Mouse (Mus musculus): ENCODE measurements at regions not wholly inside any gene's neighbourhood (a gene's known extent, or its start where the extent isn't known, plus 50 kb on each side); places are given as distances from the start of the nearest gene placed in this dataset.
A peak's percentile ranks its signal among the peaks of the same experiment; 100 is the strongest.

GRCm38 (mm10) chr2:63920997-63921396 is 176.8 kb downstream of the Fign start:
- no peak for ATAC-seq (ENCODE audit: low FRiP score, low TSS enrichment)
- WGBS, result 61% methylated on average over 3 of the region's 3 CpGs

GRCm38 (mm10) chr2:63920019-63920418 is 177.8 kb downstream of the Fign start:
- ATAC-seq (ENCODE audit: low FRiP score, low TSS enrichment), result no peak
- no peaks in the 10 kb centered on the region for H3K27me3 ChIP-seq (ENCODE audit: control insufficient read depth, insufficient read depth, low read length)
- WGBS, result 86% methylated on average over 4 of the region's 4 CpGs
- H3K4me2 ChIP-seq (replicated peaks; ENCODE audit: low read depth, low read length), result no peak overlapping the region
- H3K9ac ChIP-seq (ENCODE audit: low read depth, low read length), result no peak overlapping the region
- H3K4me3 ChIP-seq (ENCODE audit: low read length), result no peak overlapping the region
- H3K36me3 ChIP-seq (ENCODE audit: control insufficient read depth, insufficient read depth, low read length), result no peaks in the 10 kb centered on the region
- H3K4me1 ChIP-seq (ENCODE audit: control insufficient read depth, insufficient read depth, low read length), result no peaks in the 10 kb centered on the region
- H3K27ac ChIP-seq (ENCODE audit: low read depth, low read length), result no peak overlapping the region
- no peaks in the 10 kb centered on the region for H3K9me3 ChIP-seq (ENCODE audit: control insufficient read depth, low read length)

More at GRCm38 (mm10) chr2:63920997-63921396, 176.8 kb downstream of the Fign start:
- Histone ChIP-seq H3K4me2 (replicated peaks; ENCODE audit: low read depth, low read length) (no peak overlapping the region), H3K9ac (ENCODE audit: low read depth, low read length) (no peak overlapping the region), H3K27ac (ENCODE audit: low read depth, low read length) (no peak overlapping the region), H3K9me3 (ENCODE audit: control insufficient read depth, low read length) (no peaks in the 10 kb centered on the region), H3K4me1 (ENCODE audit: control insufficient read depth, insufficient read depth, low read length) (no peaks in the 10 kb centered on the region), H3K4me3 (ENCODE audit: low read length) (no peak overlapping the region), H3K27me3 (ENCODE audit: control insufficient read depth, insufficient read depth, low read length) (no peaks in the 10 kb centered on the region), H3K36me3 (ENCODE audit: control insufficient read depth, insufficient read depth, low read length) (no peaks in the 10 kb centered on the region)

- Histone ChIP-seq H3K36me3 (ENCODE audit: control insufficient read depth, insufficient read depth, low read length) (no peaks in the 10 kb centered on the region), H3K4me1 (ENCODE audit: control insufficient read depth, insufficient read depth, low read length) (no peaks in the 10 kb centered on the region), H3K9ac (ENCODE audit: low read depth, low read length) (no peak overlapping the region), H3K9me3 (ENCODE audit: control insufficient read depth, low read length) (no peaks in the 10 kb centered on the region), H3K4me3 (ENCODE audit: low read length) (no peak overlapping the region), H3K4me2 (replicated peaks; ENCODE audit: low read depth, low read length) (no peak overlapping the region), H3K27ac (ENCODE audit: low read depth, low read length) (no peak overlapping the region), H3K27me3 (ENCODE audit: control insufficient read depth, insufficient read depth, low read length) (no peaks in the 10 kb centered on the region)
- ATAC-seq (ENCODE audit: low FRiP score, low TSS enrichment), result no peak
These were observed 197.2 kb downstream of the Fign start for GRCm38 (mm10) chr2:63900644-63901043.

- peaks cover 9% of the 10 kb centered on the region; the same call in 1 of the 2 replicates for H3K4me1 ChIP-seq (ENCODE audit: control insufficient read depth, insufficient read depth, low read length)
- no peak overlapping the region for H3K9ac ChIP-seq (ENCODE audit: low read depth, low read length)
- no peaks in the 10 kb centered on the region for H3K27me3 ChIP-seq (ENCODE audit: control insufficient read depth, insufficient read depth, low read length)
- no peaks in the 10 kb centered on the region for H3K9me3 ChIP-seq (ENCODE audit: control insufficient read depth, low read length)
- no peak for ATAC-seq (ENCODE audit: low FRiP score, low TSS enrichment)
- no peak overlapping the region for H3K4me2 ChIP-seq (replicated peaks; ENCODE audit: low read depth, low read length)
- H3K27ac ChIP-seq (ENCODE audit: low read depth, low read length), result no peak overlapping the region
- 64% methylated on average over 6 of the region's 6 CpGs for WGBS
- no peak overlapping the region for H3K4me3 ChIP-seq (ENCODE audit: low read length)
- H3K36me3 ChIP-seq (ENCODE audit: control insufficient read depth, insufficient read depth, low read length), result no peaks in the 10 kb centered on the region
These were observed 219.4 kb downstream of the Fign start for GRCm38 (mm10) chr2:63878477-63878876.

GRCm38 (mm10) chr2:63877387-63877786 is 220.5 kb downstream of the Fign start:
- Histone ChIP-seq H3K4me3 (ENCODE audit: low read length) (no peak overlapping the region), H3K4me2 (replicated peaks; ENCODE audit: low read depth, low read length) (no peak overlapping the region), H3K27ac (ENCODE audit: low read depth, low read length) (no peak overlapping the region), H3K36me3 (ENCODE audit: control insufficient read depth, insufficient read depth, low read length) (no peaks in the 10 kb centered on the region), H3K4me1 (ENCODE audit: control insufficient read depth, insufficient read depth, low read length) (peaks cover 9% of the 10 kb centered on the region; the same call in 1 of the 2 replicates), H3K27me3 (ENCODE audit: control insufficient read depth, insufficient read depth, low read length) (no peaks in the 10 kb centered on the region), H3K9ac (ENCODE audit: low read depth, low read length) (no peak overlapping the region), H3K9me3 (ENCODE audit: control insufficient read depth, low read length) (no peaks in the 10 kb centered on the region)
- no peak for ATAC-seq (ENCODE audit: low FRiP score, low TSS enrichment)

GRCm38 (mm10) chr2:63876375-63876774 is 221.5 kb downstream of the Fign start:
- H3K9ac ChIP-seq (ENCODE audit: low read depth, low read length), result no peak overlapping the region
- no peak overlapping the region for H3K4me3 ChIP-seq (ENCODE audit: low read length)
- no peak overlapping the region for H3K4me2 ChIP-seq (replicated peaks; ENCODE audit: low read depth, low read length)
- H3K27me3 ChIP-seq (ENCODE audit: control insufficient read depth, insufficient read depth, low read length), result no peaks in the 10 kb centered on the region
- peak; percentile 85 for ATAC-seq (ENCODE audit: low FRiP score, low TSS enrichment)
- H3K9me3 ChIP-seq (ENCODE audit: control insufficient read depth, low read length), result no peaks in the 10 kb centered on the region
- H3K27ac ChIP-seq (ENCODE audit: low read depth, low read length), result no peak overlapping the region
- WGBS, result 13% methylated on average over 3 of the region's 3 CpGs
- H3K36me3 ChIP-seq (ENCODE audit: control insufficient read depth, insufficient read depth, low read length), result no peaks in the 10 kb centered on the region
- H3K4me1 ChIP-seq (ENCODE audit: control insufficient read depth, insufficient read depth, low read length), result peaks cover 9% of the 10 kb centered on the region; the same call in 1 of the 2 replicates

- 41% methylated on average over 4 of the region's 4 CpGs for WGBS
- H3K36me3 ChIP-seq (ENCODE audit: control insufficient read depth, insufficient read depth, low read length), result no peaks in the 10 kb centered on the region
- no peak overlapping the region for H3K9ac ChIP-seq (ENCODE audit: low read depth, low read length)
- H3K9me3 ChIP-seq (ENCODE audit: control insufficient read depth, low read length), result no peaks in the 10 kb centered on the region
- no peak for ATAC-seq (ENCODE audit: low FRiP score, low TSS enrichment)
- H3K4me1 ChIP-seq (ENCODE audit: control insufficient read depth, insufficient read depth, low read length), result peaks cover 9% of the 10 kb centered on the region; the same call in 1 of the 2 replicates
- no peaks in the 10 kb centered on the region for H3K27me3 ChIP-seq (ENCODE audit: control insufficient read depth, insufficient read depth, low read length)
- no peak overlapping the region for H3K27ac ChIP-seq (ENCODE audit: low read depth, low read length)
- H3K4me2 ChIP-seq (replicated peaks; ENCODE audit: low read depth, low read length), result no peak overlapping the region
- no peak overlapping the region for H3K4me3 ChIP-seq (ENCODE audit: low read length)
These were observed 222.7 kb downstream of the Fign start for GRCm38 (mm10) chr2:63875101-63875500.

- Histone ChIP-seq H3K27ac (ENCODE audit: low read depth, low read length) (no peak overlapping the region), H3K9ac (ENCODE audit: low read depth, low read length) (no peak overlapping the region), H3K4me2 (replicated peaks; ENCODE audit: low read depth, low read length) (no peak overlapping the region), H3K36me3 (ENCODE audit: control insufficient read depth, insufficient read depth, low read length) (no peaks in the 10 kb centered on the region), H3K4me1 (ENCODE audit: control insufficient read depth, insufficient read depth, low read length) (no peaks in the 10 kb centered on the region), H3K27me3 (ENCODE audit: control insufficient read depth, insufficient read depth, low read length) (no peaks in the 10 kb centered on the region), H3K9me3 (ENCODE audit: control insufficient read depth, low read length) (no peaks in the 10 kb centered on the region), H3K4me3 (ENCODE audit: low read length) (no peak overlapping the region)
- no peak for ATAC-seq (ENCODE audit: low FRiP score, low TSS enrichment)
- 44% methylated on average over 8 of the region's 8 CpGs for WGBS
These were observed 231.3 kb downstream of the Fign start for GRCm38 (mm10) chr2:63866524-63866923.

GRCm38 (mm10) chr2:63861821-63862220 is 236.0 kb downstream of the Fign start:
- Histone ChIP-seq H3K9me3 (ENCODE audit: control insufficient read depth, low read length) (no peaks in the 10 kb centered on the region), H3K9ac (ENCODE audit: low read depth, low read length) (no peak overlapping the region), H3K27ac (ENCODE audit: low read depth, low read length) (no peak overlapping the region), H3K4me2 (replicated peaks; ENCODE audit: low read depth, low read length) (no peak overlapping the region), H3K4me3 (ENCODE audit: low read length) (no peak overlapping the region), H3K27me3 (ENCODE audit: control insufficient read depth, insufficient read depth, low read length) (no peaks in the 10 kb centered on the region), H3K4me1 (ENCODE audit: control insufficient read depth, insufficient read depth, low read length) (no peaks in the 10 kb centered on the region), H3K36me3 (ENCODE audit: control insufficient read depth, insufficient read depth, low read length) (no peaks in the 10 kb centered on the region)
- 81% methylated on average over 3 of the region's 3 CpGs for WGBS
- no peak for ATAC-seq (ENCODE audit: low FRiP score, low TSS enrichment)

Measured in kidney, embryonic 14.5 days (tissue).